Mouse (Mus musculus) frontal cortex, adult (tissue): ENCODE data around the gene Ofcc1.

ENCODE experiments used
- ATAC-seq: cut with Nextera tagmentation; 2 replicates; pipeline ENCODE4 v1.9.2; 2017; ENCODE audit warnings: mild to moderate bottlenecking, moderate library complexity, mixed read lengths; ENCODE audit not compliant: low TSS enrichment

The Ofcc1 gene

GRCm38 (mm10) chr13:39997901-39998300 lies 363.3 kb downstream of the Ofcc1 start:
- no peak for ATAC-seq

GRCm38 (mm10) chr13:39979294-39980061 lies 381.8 kb downstream of the Ofcc1 start:
- no peak for ATAC-seq

DNA sequence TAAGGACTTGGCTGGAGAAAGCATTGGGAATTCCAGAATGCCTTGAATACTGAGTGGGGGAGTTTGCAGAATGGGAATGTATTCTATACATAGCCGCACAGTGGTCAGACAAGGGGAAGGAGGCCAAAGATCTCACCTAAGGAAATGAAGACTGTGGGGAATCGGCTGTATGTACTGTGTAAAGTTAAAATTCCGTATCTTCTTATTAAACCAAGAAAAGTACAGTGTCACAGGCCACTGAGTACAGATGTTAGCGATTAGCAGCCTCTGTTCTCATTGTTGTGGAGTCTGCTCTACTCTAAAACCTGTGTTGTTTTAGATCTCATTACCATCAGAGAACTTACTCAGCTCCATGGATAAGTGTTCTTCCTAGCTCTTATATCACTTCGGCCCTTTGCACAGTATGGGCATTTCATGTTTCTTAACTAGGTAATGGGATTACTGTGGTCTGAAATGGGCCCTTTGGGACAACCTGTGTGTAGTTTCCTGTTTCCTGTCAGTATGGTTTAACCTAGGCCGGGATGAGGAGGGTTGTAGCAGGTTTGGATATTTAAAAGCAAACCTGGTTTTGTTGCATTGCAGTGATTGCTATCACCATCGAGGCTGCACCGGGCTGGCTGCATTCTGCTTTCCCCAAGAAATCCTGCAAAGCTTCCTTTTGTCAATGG lies 392.8 kb downstream of the Ofcc1 start:
- ATAC-seq: no peak

DNA sequence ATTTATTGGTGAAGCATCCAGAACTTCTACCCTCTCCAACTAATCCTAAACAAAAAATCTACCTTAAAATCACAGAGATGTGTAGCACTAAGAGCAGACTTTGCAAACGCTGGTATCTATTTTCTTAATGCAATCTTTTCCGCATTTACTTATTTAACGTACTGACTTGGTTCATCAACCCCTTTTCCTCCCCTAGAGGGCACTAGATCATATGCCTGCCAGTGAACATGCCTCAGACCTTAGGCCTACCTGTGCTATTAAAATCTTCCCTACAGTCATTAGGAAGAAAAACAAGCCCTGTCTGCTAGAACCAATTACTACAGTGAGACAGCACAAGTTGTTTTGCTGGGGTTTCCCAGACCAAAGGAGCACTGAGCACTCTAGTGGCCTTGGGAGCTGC lies 404.0 kb downstream of the Ofcc1 start:
- no peak for ATAC-seq

GRCm38 (mm10) chr13:39956017-39956416 lies 405.2 kb downstream of the Ofcc1 start:
- ATAC-seq: no peak
